Mouse (Mus musculus) hindbrain, embryonic 14.5 days (tissue): ENCODE results near the gene N4bp2. TPM values are rescaled to one million over a fixed set of nuclear protein-coding genes. Genes with fewer than 3 reads are reported as not detected.
A peak's percentile ranks its signal among the peaks of the same experiment; 100 is the strongest.

Experiments
- ATAC-seq: fragments of 200-750 bp; cut with Nextera tagmentation; 2 replicates; pipeline ENCODE4 v1.8.0; 2017; ENCODE audit warnings: moderate number of reproducible peaks, mild to moderate bottlenecking, moderate TSS enrichment, moderate library complexity; ENCODE audit not compliant: low FRiP score
- DNase-seq: peaks from one replicate; pipeline ENCODE4 v3.0.0-alpha.2; 2015; ENCODE audit warnings: low spot score
- H3K27ac ChIP-seq: fragments of 300-500 bp; sonication (generic); 2 replicates; pipeline ENCODE4 v1.5.1; 2014; ENCODE audit warnings: mild to moderate bottlenecking, moderate library complexity
- H3K27me3 ChIP-seq: fragments of 300-500 bp; sonication (generic); 2 replicates; pipeline ENCODE4 v1.6.1; 2014; ENCODE audit warnings: mild to moderate bottlenecking, low read length, mixed read lengths; ENCODE audit not compliant: control insufficient read depth, insufficient read depth
- H3K36me3 ChIP-seq: fragments of 300-500 bp; sonication (generic); replicated peaks from 2 replicates; pipeline ENCODE4 v1.6.1; 2014; ENCODE audit not compliant: control insufficient read depth, insufficient read depth
- H3K4me1 ChIP-seq: fragments of 300-500 bp; sonication (generic); replicated peaks from 2 replicates; pipeline ENCODE4 v1.6.1; 2014; ENCODE audit warnings: antibody characterized with exemption, low read length, mixed read lengths; ENCODE audit not compliant: control insufficient read depth, insufficient read depth
- H3K4me2 ChIP-seq: fragments of 300-500 bp; sonication (generic); replicated peaks from 2 replicates; pipeline ENCODE4 v1.6.1; 2014; ENCODE audit warnings: mild to moderate bottlenecking, moderate library complexity
- H3K4me3 ChIP-seq: fragments of 300-500 bp; sonication (generic); replicated peaks from 2 replicates; pipeline ENCODE4 v1.5.1; 2014; ENCODE audit warnings: mild to moderate bottlenecking, low read length
- H3K9ac ChIP-seq: fragments of 300-500 bp; sonication (generic); 2 replicates; pipeline ENCODE4 v1.6.1; 2014
- H3K9me3 ChIP-seq: fragments of 300-500 bp; sonication (generic); 2 replicates; pipeline ENCODE4 v1.6.1; 2016; ENCODE audit warnings: low read length; ENCODE audit not compliant: control insufficient read depth
- WGBS: fragments of 180-500 bp; shearing (Covaris S2); extraction: QIAGEN DNeasy Blood & Tissue Kit; methylation state at CpG from one replicate; pipeline ENCODE4 v1.1.7; 2014; 5-methylcytosine and 5-hydroxymethylcytosine counted together
- polyA plus RNA-seq: library from polyadenylated mRNA; unstranded; fragments of >200 nt; fragmentation: Nextera tagmentation; extraction: Ambion mirVana; gene quantifications from 2 replicates; pipeline ENCODE4 v1.2.1, GENCODE M21; 2014

Gene N4bp2
- polyA plus RNA-seq, 1 experiment from 2014 or later: 26.9 TPM

DNA sequence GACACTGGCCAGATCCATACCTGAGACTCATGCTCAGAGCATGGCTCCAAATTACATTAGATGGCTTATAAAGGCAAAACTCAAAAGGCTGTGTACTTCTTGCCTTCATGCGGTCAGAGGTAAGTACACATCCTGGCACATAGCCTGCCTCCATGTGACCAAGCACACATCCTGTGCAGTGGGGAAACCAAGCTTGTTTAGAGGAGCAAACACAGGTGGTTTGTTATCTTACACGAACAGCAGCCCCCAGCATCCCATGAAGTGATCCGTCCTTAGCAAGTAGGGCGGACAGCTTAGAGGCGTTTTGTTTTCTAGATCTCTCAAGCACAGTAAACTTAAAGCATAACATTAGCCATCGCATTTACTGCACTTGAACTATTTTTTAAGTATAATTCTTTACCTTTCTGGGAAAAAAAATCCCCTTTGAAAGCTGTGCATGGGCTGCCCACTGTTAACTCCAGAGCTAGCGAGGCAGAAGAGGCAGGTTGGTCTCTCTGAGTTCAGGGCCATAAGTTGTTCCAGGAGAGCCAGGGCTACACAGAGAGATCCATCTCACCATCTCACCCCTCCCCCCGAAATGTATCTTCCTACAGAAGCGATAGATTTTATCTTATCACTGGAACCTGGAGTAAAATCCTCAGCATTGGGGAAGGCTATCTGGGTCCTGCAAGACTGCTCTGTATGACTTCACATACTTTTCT is 32.1 kb downstream of the N4bp2 start:
- H3K9ac ChIP-seq: no peak overlapping the region
- WGBS: 95% methylated on average over 9 of the region's 9 CpGs

DNA sequence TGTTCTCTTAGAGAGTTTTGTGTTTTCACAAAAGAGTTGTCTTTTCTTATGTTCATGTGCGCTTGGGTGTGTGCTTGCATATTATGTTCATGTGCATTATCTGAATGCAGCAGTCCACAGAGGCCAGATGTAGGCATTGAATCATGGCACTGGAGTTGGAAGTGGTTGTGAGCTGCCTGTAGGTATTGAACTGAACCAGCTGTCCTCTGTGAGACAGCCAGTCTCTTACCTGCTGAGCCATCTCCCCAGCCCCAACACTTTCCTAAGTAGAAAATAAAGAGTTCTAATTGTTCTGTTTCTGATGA is 32.6 kb downstream of the N4bp2 start:
- Histone ChIP-seq H3K4me2 (no peak overlapping the region), H3K9me3 (no peaks in the 10 kb centered on the region), H3K4me3 (no peak overlapping the region), H3K4me1 (no peaks in the 10 kb centered on the region), H3K36me3 (peaks cover 52% of the 10 kb centered on the region), H3K27me3 (no peaks in the 10 kb centered on the region), H3K9ac (no peak overlapping the region), H3K27ac (no peak overlapping the region)
- WGBS: 93% methylated on average over 1 of the region's 1 CpGs
- no peak for DNase-seq
- no peak for ATAC-seq

More for the DNA sequence above, 32.1 kb downstream of the N4bp2 start:
- no peak for ATAC-seq
- Histone ChIP-seq H3K36me3 (peaks cover 56% of the 10 kb centered on the region), H3K4me2 (no peak overlapping the region), H3K27me3 (no peaks in the 10 kb centered on the region), H3K9me3 (no peaks in the 10 kb centered on the region), H3K27ac (no peak overlapping the region), H3K4me1 (no peaks in the 10 kb centered on the region), H3K4me3 (no peak overlapping the region)
- DNase-seq: no peak

DNA sequence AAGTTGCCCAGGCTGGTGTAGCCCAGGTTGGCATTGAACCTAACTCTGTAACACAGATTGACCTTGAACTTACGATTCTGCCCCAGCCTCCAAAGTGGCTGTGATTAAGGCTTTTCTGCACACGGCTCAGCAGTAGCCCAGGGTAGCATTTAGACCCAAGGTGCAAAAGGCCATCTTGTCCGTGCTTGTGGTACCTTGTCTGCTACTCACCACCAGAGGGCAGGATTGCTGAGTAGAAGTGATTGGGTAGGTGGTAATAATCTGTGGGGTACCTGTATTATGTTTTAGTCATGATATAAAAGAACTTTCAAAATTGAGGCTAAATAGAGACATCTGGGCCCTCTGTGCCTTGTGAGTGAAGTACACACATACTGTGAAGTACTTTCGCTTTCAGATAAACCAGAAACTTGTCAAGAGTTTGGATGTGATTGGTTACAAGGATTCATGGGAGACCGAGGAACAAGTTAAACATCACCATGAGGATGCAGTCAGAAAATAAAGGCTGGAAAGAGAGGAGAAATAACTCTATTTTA is 60.3 kb downstream of the N4bp2 start:
- Histone ChIP-seq H3K4me3 (no peak overlapping the region), H3K4me1 (no peaks in the 10 kb centered on the region), H3K36me3 (peaks cover 70% of the 10 kb centered on the region), H3K27me3 (no peaks in the 10 kb centered on the region), H3K9ac (no peak overlapping the region), H3K9me3 (no peaks in the 10 kb centered on the region), H3K4me2 (no peak overlapping the region), H3K27ac (no peak overlapping the region)
- WGBS: 73% methylated on average over 5 of the region's 5 CpGs
- ATAC-seq: no peak
- DNase-seq: peak; percentile 49

DNA sequence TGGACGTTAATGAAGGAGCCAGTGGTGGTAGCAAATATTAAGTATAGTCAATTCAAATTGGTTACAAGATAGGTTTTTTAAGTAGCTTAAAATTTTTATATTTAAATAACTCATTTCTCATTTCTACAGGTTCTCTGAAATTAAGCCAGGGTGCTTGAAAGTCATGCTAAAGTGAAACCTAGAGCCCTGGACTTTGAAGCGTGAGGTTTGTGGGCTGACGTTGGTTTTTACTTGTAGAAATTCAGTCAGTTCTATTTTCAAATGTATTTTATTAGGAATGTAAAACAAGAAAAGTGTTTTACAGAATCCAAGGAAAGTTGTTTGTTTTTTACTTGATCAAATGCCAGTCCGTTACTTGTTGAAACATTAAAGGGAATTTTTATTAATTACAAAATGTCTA is 63.2 kb downstream of the N4bp2 start:
- 96% methylated on average over 4 of the region's 4 CpGs for WGBS
- H3K9me3 ChIP-seq: no peaks in the 10 kb centered on the region
- H3K9ac ChIP-seq: no peak overlapping the region
- H3K27ac ChIP-seq: no peak overlapping the region
- no peaks in the 10 kb centered on the region for H3K27me3 ChIP-seq
- no peak overlapping the region for H3K4me3 ChIP-seq
- H3K36me3 ChIP-seq: peaks cover 51% of the 10 kb centered on the region
- ATAC-seq (no peak), DNase-seq (no peak)
- no peak overlapping the region for H3K4me2 ChIP-seq
- H3K4me1 ChIP-seq: no peaks in the 10 kb centered on the region

DNA sequence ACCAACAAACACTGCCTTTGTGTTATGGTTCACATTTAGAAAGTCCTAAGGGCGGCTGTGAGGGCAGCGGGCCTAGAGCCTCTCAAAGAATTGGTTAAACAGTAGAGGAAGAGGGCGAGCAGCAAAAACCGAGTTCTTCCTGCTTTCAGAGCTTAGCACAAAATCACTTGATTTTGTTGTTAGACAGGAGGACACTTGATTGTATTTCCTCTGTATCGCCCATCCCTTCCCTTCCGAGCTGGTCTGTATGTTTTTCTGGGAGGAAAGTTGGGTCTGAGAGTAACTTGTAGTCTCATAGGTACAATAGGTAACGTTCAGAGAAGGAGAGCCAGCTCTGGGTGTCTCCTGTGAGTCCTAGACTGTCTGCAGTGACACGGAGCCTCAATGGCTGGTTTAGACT is 63.8 kb downstream of the N4bp2 start:
- H3K9ac ChIP-seq: no peak overlapping the region
- H3K9me3 ChIP-seq: no peaks in the 10 kb centered on the region
- H3K36me3 ChIP-seq: peaks cover 45% of the 10 kb centered on the region
- H3K4me2 ChIP-seq: no peak overlapping the region
- no peaks in the 10 kb centered on the region for H3K4me1 ChIP-seq
- 90% methylated on average over 8 of the region's 8 CpGs for WGBS
- no peak overlapping the region for H3K27ac ChIP-seq
- H3K4me3 ChIP-seq: no peak overlapping the region
- DNase-seq (no peak), ATAC-seq (no peak)
- H3K27me3 ChIP-seq: no peaks in the 10 kb centered on the region

DNA sequence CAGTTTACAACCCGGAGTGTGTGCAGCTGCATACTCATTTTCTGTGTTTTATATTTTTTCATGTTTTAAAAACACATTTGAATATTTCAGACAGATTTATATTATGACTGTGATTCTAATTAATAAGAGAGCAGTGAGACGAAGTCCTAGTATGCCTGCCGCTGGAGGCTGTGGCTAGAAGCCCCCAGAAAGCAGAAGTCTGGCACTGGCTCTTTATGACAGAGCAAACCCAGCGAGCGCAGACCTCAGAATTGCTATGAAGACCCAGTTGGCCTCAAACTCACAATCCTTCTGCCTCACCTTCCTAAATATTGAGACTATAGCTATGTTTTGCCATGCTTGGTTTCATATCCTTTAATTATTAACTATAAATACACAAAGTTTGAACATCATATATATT is 64.9 kb downstream of the N4bp2 start:
- DNase-seq: no peak
- Histone ChIP-seq H3K9me3 (no peaks in the 10 kb centered on the region), H3K4me2 (no peak overlapping the region), H3K4me3 (no peak overlapping the region), H3K9ac (no peak overlapping the region), H3K4me1 (no peaks in the 10 kb centered on the region), H3K27ac (no peak overlapping the region), H3K27me3 (no peaks in the 10 kb centered on the region), H3K36me3 (peaks cover 35% of the 10 kb centered on the region)
- no peak for ATAC-seq
- WGBS: 96% methylated on average over 5 of the region's 5 CpGs

DNA sequence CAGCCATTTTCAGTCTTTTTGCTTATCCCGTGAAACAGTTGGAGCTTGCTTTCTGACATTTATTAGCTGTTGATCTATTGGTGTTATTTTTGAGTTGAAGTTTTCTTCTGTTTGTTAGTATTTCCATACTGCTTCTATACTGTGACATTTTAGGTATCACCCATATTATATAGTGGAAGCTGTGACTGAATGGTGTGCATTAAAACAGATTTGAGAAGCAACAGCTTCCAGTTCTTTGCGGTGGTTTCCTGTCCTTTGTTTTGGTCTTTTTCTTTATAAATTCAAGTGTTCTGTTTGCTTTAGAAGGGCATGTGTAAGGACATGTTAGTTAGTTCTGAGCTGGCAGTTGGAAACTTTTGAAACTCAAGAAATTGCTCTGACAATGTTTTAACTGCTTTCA is 65.7 kb downstream of the N4bp2 start:
- H3K36me3 ChIP-seq: peaks cover 29% of the 10 kb centered on the region
- no peaks in the 10 kb centered on the region for H3K27me3 ChIP-seq
- no peak overlapping the region for H3K9ac ChIP-seq
- ATAC-seq (no peak), DNase-seq (no peak)
- no peak overlapping the region for H3K27ac ChIP-seq
- 97% methylated on average over 2 of the region's 2 CpGs for WGBS
- no peaks in the 10 kb centered on the region for H3K4me1 ChIP-seq
- no peak overlapping the region for H3K4me2 ChIP-seq
- H3K9me3 ChIP-seq: no peaks in the 10 kb centered on the region
- no peak overlapping the region for H3K4me3 ChIP-seq

DNA sequence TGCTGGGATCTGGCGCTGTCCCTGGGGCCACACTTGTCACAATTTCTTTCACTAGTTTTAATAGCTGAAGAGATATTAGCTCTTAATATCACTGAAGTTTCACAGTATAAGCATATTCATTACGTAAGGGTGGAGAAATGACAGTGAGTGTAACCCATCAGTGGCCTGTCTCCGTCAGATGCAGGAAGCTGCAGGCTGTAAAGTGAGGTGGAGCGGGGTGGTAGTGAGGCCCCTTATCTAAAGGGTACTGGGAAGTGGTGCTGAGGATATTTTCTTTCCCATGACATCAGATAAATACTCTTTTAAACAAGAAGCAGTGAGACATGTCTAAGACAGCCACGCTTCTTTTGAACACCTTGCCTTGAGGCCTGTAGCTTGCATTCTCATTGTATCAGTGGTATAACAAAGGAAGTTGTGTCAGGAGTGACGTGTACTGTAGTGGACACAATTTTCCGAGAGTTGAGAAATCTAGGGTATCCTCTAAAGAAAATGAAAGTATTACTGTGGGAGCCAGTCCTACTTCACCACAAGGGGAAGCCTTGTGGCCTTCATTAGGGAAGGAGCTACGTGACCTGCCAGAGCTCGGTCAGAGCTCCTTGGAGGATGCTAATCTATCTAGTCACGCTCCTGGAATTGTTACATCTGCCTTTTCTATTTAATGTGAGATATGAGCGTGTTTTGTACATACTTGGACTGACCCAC is 68.7 kb downstream of the N4bp2 start:
- H3K4me1 ChIP-seq: no peaks in the 10 kb centered on the region
- H3K9ac ChIP-seq: no peak overlapping the region
- H3K4me2 ChIP-seq: no peak overlapping the region
- H3K27ac ChIP-seq: no peak overlapping the region
- DNase-seq (no peak), ATAC-seq (no peak)
- H3K27me3 ChIP-seq: no peaks in the 10 kb centered on the region
- 85% methylated on average over 11 of the region's 11 CpGs for WGBS
- H3K9me3 ChIP-seq: no peaks in the 10 kb centered on the region
- no peak overlapping the region for H3K4me3 ChIP-seq
- peaks cover 7% of the 10 kb centered on the region for H3K36me3 ChIP-seq

DNA sequence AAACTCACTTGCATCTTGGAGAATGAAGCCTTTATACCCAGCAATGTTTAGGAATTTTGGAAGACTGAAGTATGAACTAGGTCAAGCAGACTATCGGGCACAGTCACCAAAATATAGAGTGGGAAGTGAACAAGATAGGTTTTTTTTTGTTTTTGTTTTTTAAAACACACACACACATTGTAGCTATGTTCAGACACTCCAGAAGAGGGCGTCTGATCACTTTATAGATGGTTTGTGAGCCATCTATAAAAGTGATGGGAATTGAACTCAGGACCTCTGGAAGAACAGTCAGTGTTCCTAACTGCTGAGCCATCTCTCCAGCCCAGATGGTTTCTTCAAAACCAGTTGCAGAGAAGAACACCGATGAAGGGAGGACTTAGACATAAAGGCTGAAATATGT is 69.8 kb downstream of the N4bp2 start:
- DNase-seq: no peak
- WGBS: 82% methylated on average over 3 of the region's 3 CpGs
- no peak for ATAC-seq

More for the DNA sequence above, 69.8 kb downstream of the N4bp2 start:
- no peaks in the 10 kb centered on the region for H3K9me3 ChIP-seq
- no peak overlapping the region for H3K4me3 ChIP-seq
- H3K36me3 ChIP-seq: peaks cover 2% of the 10 kb centered on the region
- H3K4me1 ChIP-seq: no peaks in the 10 kb centered on the region
- no peak overlapping the region for H3K4me2 ChIP-seq
- no peaks in the 10 kb centered on the region for H3K27me3 ChIP-seq
- H3K27ac ChIP-seq: no peak overlapping the region
- H3K9ac ChIP-seq: no peak overlapping the region
